Mouse (Mus musculus): ENCODE measurements at regions not wholly inside any gene's neighbourhood (a gene's known extent, or its start where the extent isn't known, plus 50 kb on each side); places are given as distances from the start of the nearest gene placed in this dataset.
"Not testable (repeated sequence)": the region's sequence is repeated elsewhere in the genome, so short reads cannot be mapped to it uniquely, and the experiment has no call there.

GRCm38 (mm10) chr4:84153571-84153970, 521.5 kb downstream of the Bnc2 start:
- DNase-seq (ENCODE audit: low spot score in 2 of 2): no peak

- no peak for DNase-seq (ENCODE audit: low spot score in 2 of 2)
Measured at GRCm38 (mm10) chr4:84157911-84158647, 517.0 kb downstream of the Bnc2 start.

- DNase-seq (ENCODE audit: low spot score in 2 of 2): no peak
Measured at GRCm38 (mm10) chr4:84163362-84163761, 511.7 kb downstream of the Bnc2 start.

GRCm38 (mm10) chr4:84165256-84165655, 509.8 kb downstream of the Bnc2 start:
- no peak for DNase-seq (ENCODE audit: low spot score in 2 of 2)

- DNase-seq (ENCODE audit: low spot score in 2 of 2): no peak
Measured at GRCm38 (mm10) chr4:84172841-84173240, 502.2 kb downstream of the Bnc2 start.

GRCm38 (mm10) chr4:84173441-84173840, 501.6 kb downstream of the Bnc2 start:
- no peak for DNase-seq (ENCODE audit: low spot score in 2 of 2)

- DNase-seq (ENCODE audit: low spot score in 2 of 2): not testable (repeated sequence)
Measured at GRCm38 (mm10) chr4:84176457-84176856, 498.6 kb downstream of the Bnc2 start.

GRCm38 (mm10) chr4:84177827-84178226, 497.2 kb downstream of the Bnc2 start:
- DNase-seq (ENCODE audit: low spot score in 2 of 2): no peak

GRCm38 (mm10) chr4:84184436-84184835, 490.6 kb downstream of the Bnc2 start:
- no peak for DNase-seq (ENCODE audit: low spot score in 2 of 2)

- DNase-seq (ENCODE audit: low spot score in 2 of 2): no peak
Measured at GRCm38 (mm10) chr4:84184844-84185243, 490.2 kb downstream of the Bnc2 start.

GRCm38 (mm10) chr4:84189315-84189714, 485.8 kb downstream of the Bnc2 start:
- no peak for DNase-seq (ENCODE audit: low spot score in 2 of 2)

GRCm38 (mm10) chr4:84191303-84191702, 483.8 kb downstream of the Bnc2 start:
- no peak for DNase-seq (ENCODE audit: low spot score in 2 of 2)

GRCm38 (mm10) chr4:84192301-84192700, 482.8 kb downstream of the Bnc2 start:
- DNase-seq (ENCODE audit: low spot score in 2 of 2): no peak

- DNase-seq (ENCODE audit: low spot score in 2 of 2): no peak
Measured at GRCm38 (mm10) chr4:84196732-84197131, 478.3 kb downstream of the Bnc2 start.

- DNase-seq (ENCODE audit: low spot score in 2 of 2): no peak
Measured at GRCm38 (mm10) chr4:84198176-84198575, 476.9 kb downstream of the Bnc2 start.

GRCm38 (mm10) chr4:84199181-84199656, 475.9 kb downstream of the Bnc2 start:
- DNase-seq (ENCODE audit: low spot score in 2 of 2): no peak

- no peak for DNase-seq (ENCODE audit: low spot score in 2 of 2)
Measured at GRCm38 (mm10) chr4:84201001-84201400, 474.1 kb downstream of the Bnc2 start.

GRCm38 (mm10) chr4:84202231-84202630, 472.8 kb downstream of the Bnc2 start:
- DNase-seq (ENCODE audit: low spot score in 2 of 2): no peak

GRCm38 (mm10) chr4:84203680-84204079, 471.4 kb downstream of the Bnc2 start:
- DNase-seq (ENCODE audit: low spot score in 2 of 2): no peak

- DNase-seq (ENCODE audit: low spot score in 2 of 2): no peak
Measured at GRCm38 (mm10) chr4:84204777-84205176, 470.3 kb downstream of the Bnc2 start.

- DNase-seq (ENCODE audit: low spot score in 2 of 2): no peak
Measured at GRCm38 (mm10) chr4:84208175-84208574, 466.9 kb downstream of the Bnc2 start.

GRCm38 (mm10) chr4:84209538-84209937, 465.5 kb downstream of the Bnc2 start:
- DNase-seq (ENCODE audit: low spot score in 2 of 2): no peak

- no peak for DNase-seq (ENCODE audit: low spot score in 2 of 2)
Measured at GRCm38 (mm10) chr4:84211311-84211875, 463.7 kb downstream of the Bnc2 start.
